Mouse (Mus musculus) gastrocnemius, postnatal 10 days (tissue): Measurements from ENCODE around the gene Mamdc4. TPM values are rescaled to one million over a fixed set of nuclear protein-coding genes. Genes with fewer than 3 reads are reported as not detected.

Experiments used
- DNase-seq: peaks from one replicate; pipeline ENCODE4 v3.0.0; 2021; ENCODE audit warnings: mixed read lengths
- long read RNA-seq, 2 experiments: library from polyadenylated mRNA; stranded (forward); transcript quantifications; one replicate each; pipeline ENCODE4 v2.0.0; 2021
- total RNA-seq, 2 experiments: library from RNA; stranded (reverse); gene quantifications; 2 replicates each; pipeline ENCODE4 v1.2.3; 2021

Gene Mamdc4
- total RNA-seq = 1 to 10 TPM; 2.7 to 4.1 TPM
- long read RNA-seq, experiment 1 = 0 reads
- long read RNA-seq, experiment 2 = 0 reads

GRCm38 (mm10) chr2:25574579-25575431 is at the start of gene Mamdc4, which contains the start of gene Phpt1:
Mamdc4 (minus strand) TSS chr2:25574845.
Phpt1 (minus strand) TSS chr2:25575224.
- peak; percentile 92 for DNase-seq

GRCm38 (mm10) chr2:25621229-25622200 is 46.9 kb upstream of the Mamdc4 start, which contains the start of gene Tmem141:
Tmem141 (minus strand) TSS chr2:25622005.
- DNase-seq = peak; percentile 86

GRCm38 (mm10) chr2:25620852-25621228 is 46.2 kb upstream of the Mamdc4 start:
- no peak for DNase-seq

- no peak for DNase-seq
Measured at GRCm38 (mm10) chr2:25620386-25620785, 45.7 kb upstream of the Mamdc4 start.

- no peak for DNase-seq
Measured at GRCm38 (mm10) chr2:25617578-25617977, 42.9 kb upstream of the Mamdc4 start, which contains the start of gene Ccdc183. Ccdc183 (minus strand) TSS chr2:25617678.

GRCm38 (mm10) chr2:25616398-25616797 is 41.8 kb upstream of the Mamdc4 start:
- DNase-seq = no peak

GRCm38 (mm10) chr2:25608671-25609070 is 34.0 kb upstream of the Mamdc4 start:
- DNase-seq = no peak

GRCm38 (mm10) chr2:25607761-25608622 is 33.3 kb upstream of the Mamdc4 start, which contains the start of gene Rabl6:
Rabl6 (minus strand) TSS chr2:25608521.
- DNase-seq = peak; percentile 89

- DNase-seq = no peak
Measured at GRCm38 (mm10) chr2:25602526-25602925, 27.9 kb upstream of the Mamdc4 start.

GRCm38 (mm10) chr2:25600037-25600436 is 25.4 kb upstream of the Mamdc4 start:
- DNase-seq = no peak

- no peak for DNase-seq
Measured at GRCm38 (mm10) chr2:25598749-25599148, 24.1 kb upstream of the Mamdc4 start.

GRCm38 (mm10) chr2:25596765-25597510 is 22.3 kb upstream of the Mamdc4 start:
- no peak for DNase-seq

GRCm38 (mm10) chr2:25591863-25592262 is 17.2 kb upstream of the Mamdc4 start:
- no peak for DNase-seq

- no peak for DNase-seq
Measured at GRCm38 (mm10) chr2:25588227-25588907, 13.7 kb upstream of the Mamdc4 start.

GRCm38 (mm10) chr2:25587290-25587689 is 12.6 kb upstream of the Mamdc4 start:
- no peak for DNase-seq

- DNase-seq = no peak
Measured at GRCm38 (mm10) chr2:25585601-25586000, 11.0 kb upstream of the Mamdc4 start.

- DNase-seq = no peak
Measured at GRCm38 (mm10) chr2:25584856-25585255, 10.2 kb upstream of the Mamdc4 start.

- no peak for DNase-seq
Measured at GRCm38 (mm10) chr2:25584152-25584551, 9.5 kb upstream of the Mamdc4 start.

GRCm38 (mm10) chr2:25583571-25583970 is 8.9 kb upstream of the Mamdc4 start:
- no peak for DNase-seq

GRCm38 (mm10) chr2:25583120-25583481 is 8.5 kb upstream of the Mamdc4 start:
- DNase-seq = no peak
